Mouse (Mus musculus) monocyte, adult 5-6 weeks (primary cell): Measurements from ENCODE around the gene Olfr963. TPM values are rescaled to one million over a fixed set of nuclear protein-coding genes. Genes with fewer than 3 reads are reported as not detected.

ENCODE experiments used
- total RNA-seq: library from RNA; stranded (forward); fragments of 200-1000, 200-491, 200-594 nt; gene quantifications from 3 replicates; pipeline ENCODE4 v1.2.3, GENCODE M21; 2017

The Olfr963 gene
- total RNA-seq, 1 experiment from 2014 or later, result not detected

Other genes starting within 250 kb of the Olfr963 start
- not detected in 3 replicates for gene Olfr952, start 240.1 kb upstream of the Olfr963 start, total RNA-seq
- gene Olfr954, start 210.5 kb upstream of the Olfr963 start, total RNA-seq, result not detected in 3 replicates
- not detected in 3 replicates for gene Olfr955, start 195.3 kb upstream of the Olfr963 start, total RNA-seq
- not detected in 3 replicates for gene Olfr44, start 173.2 kb upstream of the Olfr963 start, total RNA-seq
- not detected in 3 replicates for gene Olfr957, start 151.4 kb upstream of the Olfr963 start, total RNA-seq
- not detected in 3 replicates for gene Olfr958, start 113.2 kb upstream of the Olfr963 start, total RNA-seq
- not detected in 3 replicates for gene Olfr959, start 91.6 kb upstream of the Olfr963 start, total RNA-seq
- not detected in 3 replicates for gene AW551984, start 62.8 kb upstream of the Olfr963 start, total RNA-seq
- not detected in 3 replicates for gene Olfr148, start 56.5 kb upstream of the Olfr963 start, total RNA-seq
- gene Olfr960, start 45.8 kb upstream of the Olfr963 start, total RNA-seq, result not detected in 3 replicates
- gene Olfr961, start 22.1 kb upstream of the Olfr963 start, total RNA-seq, result not detected in 3 replicates
- gene Olfr149, start 39.9 kb downstream of the Olfr963 start, total RNA-seq, result not detected in 3 replicates
- not detected in 3 replicates for gene Olfr965, start 44.1 kb downstream of the Olfr963 start, total RNA-seq
- not detected in 3 replicates for gene Olfr150, start 63.8 kb downstream of the Olfr963 start, total RNA-seq
- gene Olfr967, start 79.0 kb downstream of the Olfr963 start, total RNA-seq, result 1.1 TPM in 1 of 3 replicates, not detected in the others
- not detected in 3 replicates for gene Olfr968, start 116.0 kb downstream of the Olfr963 start, total RNA-seq
- not detected in 3 replicates for gene Olfr969, start 123.7 kb downstream of the Olfr963 start, total RNA-seq
- gene Olfr970, start 141.7 kb downstream of the Olfr963 start, total RNA-seq, result not detected in 3 replicates
- not detected in 3 replicates for gene Olfr971, start 169.7 kb downstream of the Olfr963 start, total RNA-seq
- not detected in 3 replicates for gene Olfr972, start 199.2 kb downstream of the Olfr963 start, total RNA-seq
- not detected in 3 replicates for gene Olfr229, start 240.1 kb downstream of the Olfr963 start, total RNA-seq